Mouse (Mus musculus) kidney, embryonic 16.5 days (tissue): ENCODE measurements around the gene Cpsf4. TPM values are rescaled to one million over a fixed set of nuclear protein-coding genes. Genes with fewer than 3 reads are reported as not detected.
"Not testable (repeated sequence)": the region's sequence is repeated elsewhere in the genome, so short reads cannot be mapped to it uniquely, and the experiment has no call there.

Experiments used
- ATAC-seq: fragments of 200-750 bp; cut with Nextera tagmentation; 2 replicates; pipeline ENCODE4 v1.8.0; 2017; ENCODE audit warnings: moderate TSS enrichment; ENCODE audit not compliant: low FRiP score, low TSS enrichment
- H3K27ac ChIP-seq: fragments of 300-500 bp; sonication (generic); 2 replicates; pipeline ENCODE4 v1.5.1; 2014; ENCODE audit warnings: low read length
- H3K27me3 ChIP-seq: fragments of 300-500 bp; sonication (generic); 2 replicates; pipeline ENCODE4 v1.6.1; 2014; ENCODE audit warnings: low read length, control low read depth, mixed read lengths; ENCODE audit not compliant: insufficient read depth
- H3K36me3 ChIP-seq: fragments of 300-500 bp; sonication (generic); 2 replicates; pipeline ENCODE4 v1.6.1; 2014; ENCODE audit warnings: low read length, control low read depth, mixed read lengths; ENCODE audit not compliant: insufficient read depth
- H3K4me1 ChIP-seq: fragments of 300-500 bp; sonication (generic); 2 replicates; pipeline ENCODE4 v1.6.1; 2014; ENCODE audit warnings: low read length, control low read depth, mixed read lengths; ENCODE audit not compliant: insufficient read depth
- H3K4me2 ChIP-seq: fragments of 300-500 bp; sonication (generic); replicated peaks from 2 replicates; pipeline ENCODE4 v1.6.1; 2014; ENCODE audit warnings: low read depth, low read length
- H3K4me3 ChIP-seq: fragments of 300-500 bp; sonication (generic); 2 replicates; pipeline ENCODE4 v1.5.1; 2014; ENCODE audit warnings: mild to moderate bottlenecking, low read length
- H3K9ac ChIP-seq: fragments of 300-500 bp; sonication (generic); replicated peaks from 2 replicates; pipeline ENCODE4 v1.6.1; 2014; ENCODE audit warnings: low read length
- H3K9me3 ChIP-seq: fragments of 300-500 bp; sonication (generic); 2 replicates; pipeline ENCODE4 v1.6.1; 2016; ENCODE audit warnings: low read length, control low read depth
- WGBS: fragments of 180-500 bp; shearing (Covaris S2); extraction: QIAGEN DNeasy Blood & Tissue Kit; methylation state at CpG from one replicate; pipeline ENCODE4 v1.1.7; 2014; 5-methylcytosine and 5-hydroxymethylcytosine counted together
- polyA plus RNA-seq: library from polyadenylated mRNA; unstranded; fragments of >200 nt; fragmentation: Nextera tagmentation; extraction: Ambion mirVana; gene quantifications from 2 replicates; pipeline ENCODE4 v1.2.1, GENCODE M21; 2015

Cpsf4 gene
- polyA plus RNA-seq, 1 experiment from 2014 or later, result 56.2 TPM

- H3K27me3 ChIP-seq, result no peaks in the 10 kb centered on the region
- H3K4me1 ChIP-seq, result no peaks in the 10 kb centered on the region
- 92% methylated on average over 3 of the region's 3 CpGs for WGBS
- no peak for ATAC-seq
- H3K4me3 ChIP-seq, result no peak overlapping the region
- H3K27ac ChIP-seq, result no peak overlapping the region
- H3K9me3 ChIP-seq, result no peaks in the 10 kb centered on the region
- H3K36me3 ChIP-seq, result peaks cover 83% of the 10 kb centered on the region
- no peak overlapping the region for H3K4me2 ChIP-seq
- no peak overlapping the region for H3K9ac ChIP-seq
Measured at GRCm38 (mm10) chr5:145130995-145131394, 36.0 kb upstream of the Cpsf4 start.

DNA sequence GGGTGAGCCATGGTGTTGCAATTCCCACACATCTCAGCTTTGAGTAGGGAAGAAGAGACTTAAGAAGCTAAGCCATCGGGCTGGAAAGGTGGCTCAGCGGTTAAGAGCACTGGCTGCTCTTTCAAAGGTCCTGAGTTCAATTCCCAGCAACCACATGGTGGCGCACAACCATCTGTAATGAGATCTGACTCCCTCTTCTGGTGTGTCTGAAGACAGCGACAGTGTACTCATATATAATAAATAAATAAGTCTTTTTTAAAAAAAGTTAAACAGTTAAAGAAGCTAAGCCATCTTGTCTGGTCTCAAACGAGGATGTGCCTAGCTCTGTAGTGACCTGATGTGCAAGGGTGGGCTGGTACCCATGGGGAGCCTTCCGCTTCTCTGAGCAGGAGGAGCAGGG is 33.7 kb upstream of the Cpsf4 start:
- not testable (repeated sequence) for H3K4me1 ChIP-seq, H3K4me3 ChIP-seq, H3K4me2 ChIP-seq, H3K9me3 ChIP-seq, H3K27me3 ChIP-seq, H3K9ac ChIP-seq, H3K27ac ChIP-seq, ATAC-seq
- peaks cover 78% of the 10 kb centered on the region for H3K36me3 ChIP-seq
- WGBS, result 88% methylated on average over 6 of the region's 6 CpGs

- no peak for ATAC-seq
- H3K27ac ChIP-seq, result peak overlapping the region; percentile 69; the same call in 1 of the 2 replicates
- peak overlapping the region; percentile 92 for H3K9ac ChIP-seq
- H3K9me3 ChIP-seq, result no peaks in the 10 kb centered on the region
- H3K4me3 ChIP-seq, result peak overlapping the region; percentile 92
- peaks cover 21% of the 10 kb centered on the region for H3K4me1 ChIP-seq
- peak overlapping the region; percentile 88 for H3K4me2 ChIP-seq
- H3K36me3 ChIP-seq, result peaks cover 51% of the 10 kb centered on the region
- 6% methylated on average over 6 of the region's 6 CpGs for WGBS
- no peaks in the 10 kb centered on the region for H3K27me3 ChIP-seq
Measured at GRCm38 (mm10) chr5:145138836-145139235, 28.2 kb upstream of the Cpsf4 start.

- peak within 1 kb of the TSS; percentile 92 for H3K4me3 ChIP-seq
- H3K27ac ChIP-seq, result peak within 1 kb of the TSS; percentile 91
- no peaks in the 10 kb centered on the region for H3K27me3 ChIP-seq
- ATAC-seq, result peak; percentile 94
- H3K9me3 ChIP-seq, result no peaks in the 10 kb centered on the region
- peak within 1 kb of the TSS; percentile 88 for H3K4me2 ChIP-seq
- peak within 1 kb of the TSS; percentile 92 for H3K9ac ChIP-seq
- peaks cover 48% of the 10 kb centered on the region for H3K36me3 ChIP-seq
- WGBS, result under 1% methylated on average over 84 of the region's 84 CpGs
- peaks cover 21% of the 10 kb centered on the region for H3K4me1 ChIP-seq
Measured at GRCm38 (mm10) chr5:145139571-145140519, 27.2 kb upstream of the Cpsf4 start, which contains the start of the genes Pdap1 and Bud31. TSS of gene Pdap1 (minus strand) at chr5:145140238. TSS of gene Bud31 (plus strand) at chr5:145140362.

GRCm38 (mm10) chr5:145140611-145141010 is 26.4 kb upstream of the Cpsf4 start:
- Histone ChIP-seq H3K27ac (peak overlapping the region; percentile 91), H3K4me2 (peak overlapping the region; percentile 88), H3K4me3 (peak overlapping the region; percentile 92), H3K27me3 (no peaks in the 10 kb centered on the region), H3K36me3 (peaks cover 50% of the 10 kb centered on the region), H3K4me1 (peaks cover 21% of the 10 kb centered on the region), H3K9me3 (no peaks in the 10 kb centered on the region), H3K9ac (peak overlapping the region; percentile 92)
- under 1% methylated on average over 18 of the region's 18 CpGs for WGBS
- no peak for ATAC-seq

GRCm38 (mm10) chr5:145147748-145148147 is 19.3 kb upstream of the Cpsf4 start:
- no peak overlapping the region for H3K4me2 ChIP-seq
- ATAC-seq, result no peak
- H3K9ac ChIP-seq, result no peak overlapping the region
- no peaks in the 10 kb centered on the region for H3K27me3 ChIP-seq
- H3K4me3 ChIP-seq, result no peak overlapping the region
- H3K4me1 ChIP-seq, result no peaks in the 10 kb centered on the region
- WGBS, result 89% methylated on average over 5 of the region's 5 CpGs
- H3K36me3 ChIP-seq, result peaks cover 91% of the 10 kb centered on the region
- no peak overlapping the region for H3K27ac ChIP-seq
- no peaks in the 10 kb centered on the region for H3K9me3 ChIP-seq

DNA sequence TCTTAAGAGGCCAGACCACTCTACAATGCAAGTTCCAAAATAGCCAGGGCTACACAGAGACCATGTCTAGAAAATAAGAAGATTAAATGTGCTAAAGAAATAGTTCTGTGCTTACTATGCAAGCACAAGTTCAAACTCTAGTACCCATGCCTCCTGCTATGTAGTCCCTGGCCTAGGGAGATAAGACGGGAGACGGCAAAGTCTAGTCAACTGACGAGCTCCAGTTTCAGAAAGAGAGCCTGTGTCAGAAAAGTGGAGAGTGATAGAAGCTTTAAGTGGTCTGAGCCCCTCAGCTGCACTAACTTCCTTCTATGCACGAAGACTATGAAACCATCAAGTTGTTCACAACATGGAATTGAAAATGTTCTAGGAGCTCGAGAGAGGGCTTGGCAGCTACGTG is 17.7 kb upstream of the Cpsf4 start:
- Histone ChIP-seq H3K4me3 (no peak overlapping the region), H3K36me3 (peaks cover 78% of the 10 kb centered on the region), H3K4me1 (no peaks in the 10 kb centered on the region), H3K9ac (no peak overlapping the region), H3K27me3 (no peaks in the 10 kb centered on the region), H3K27ac (no peak overlapping the region), H3K9me3 (no peaks in the 10 kb centered on the region), H3K4me2 (no peak overlapping the region)
- ATAC-seq, result no peak
- WGBS, result 93% methylated on average over 6 of the region's 6 CpGs

DNA sequence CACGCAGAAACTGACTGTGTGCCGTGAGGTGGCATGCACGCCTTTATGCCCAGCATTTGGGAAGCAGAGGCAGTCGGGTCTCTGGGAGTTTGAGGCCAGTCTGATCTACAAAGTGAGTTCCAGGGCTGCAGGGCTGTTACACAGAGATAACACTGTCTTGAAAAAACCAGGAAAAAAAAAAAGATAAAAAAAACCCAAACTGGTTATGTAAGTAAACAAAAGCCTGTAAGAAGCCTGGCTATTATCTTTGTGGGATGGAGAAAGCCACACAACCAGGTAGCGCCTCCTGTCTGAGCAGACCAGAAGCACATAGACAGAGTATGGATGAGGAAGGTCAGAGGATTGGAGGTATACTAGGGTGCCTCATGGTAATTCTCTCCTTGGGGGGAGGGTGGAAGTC is 14.3 kb upstream of the Cpsf4 start:
- 93% methylated on average over 5 of the region's 5 CpGs for WGBS
- Histone ChIP-seq H3K9ac (no peak overlapping the region), H3K27ac (no peak overlapping the region), H3K4me2 (no peak overlapping the region), H3K9me3 (no peaks in the 10 kb centered on the region), H3K4me3 (no peak overlapping the region), H3K27me3 (no peaks in the 10 kb centered on the region), H3K36me3 (peaks cover 67% of the 10 kb centered on the region), H3K4me1 (no peaks in the 10 kb centered on the region)
- no peak for ATAC-seq

DNA sequence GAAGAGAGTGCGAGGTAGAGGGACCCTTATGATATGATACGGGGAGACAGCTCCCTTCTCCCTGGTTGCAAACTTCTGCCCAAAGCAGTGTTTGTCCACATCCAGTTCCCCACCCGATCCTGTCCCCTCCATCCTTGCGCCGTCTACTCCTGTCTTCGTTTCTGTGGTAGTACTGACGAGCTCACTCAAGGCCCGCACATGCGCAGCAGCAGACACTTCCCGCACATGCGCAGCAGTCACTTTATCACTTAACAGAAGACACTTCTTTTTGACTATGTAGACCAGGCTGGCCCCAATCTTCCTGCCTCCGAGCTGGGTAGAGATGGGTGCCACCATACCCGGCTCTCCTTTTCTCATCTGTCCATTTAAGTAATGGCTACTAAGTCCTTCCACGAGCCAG is 5.7 kb upstream of the Cpsf4 start:
- H3K9ac ChIP-seq, result no peak overlapping the region
- no peak overlapping the region for H3K27ac ChIP-seq

DNA sequence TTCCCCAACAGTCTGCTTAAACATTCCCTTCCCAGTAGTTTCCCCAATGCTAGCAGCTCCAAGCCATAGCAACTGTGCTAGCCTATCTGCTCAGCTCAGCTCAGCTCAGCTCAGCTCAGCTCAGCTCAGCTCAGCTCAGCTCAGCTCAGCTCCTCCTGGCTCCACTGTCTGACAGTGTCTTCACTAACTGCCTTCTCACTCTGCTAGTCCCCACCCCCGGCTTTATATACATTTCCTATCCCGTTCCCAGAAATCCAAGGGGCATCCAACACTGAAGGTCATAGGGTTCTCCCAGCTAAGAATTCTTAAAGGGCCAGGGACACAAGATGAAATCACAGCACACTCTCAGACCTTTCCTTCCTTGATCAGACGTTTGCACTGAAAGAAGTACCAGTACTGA is 2.3 kb upstream of the Cpsf4 start:
- Histone ChIP-seq H3K9ac (peak overlapping the region; percentile 29; the same call in 1 of the 2 replicates), H3K9me3 (no peaks in the 10 kb centered on the region), H3K27me3 (no peaks in the 10 kb centered on the region), H3K4me3 (no peak overlapping the region), H3K4me2 (no peak overlapping the region), H3K27ac (no peak overlapping the region), H3K36me3 (peaks cover 19% of the 10 kb centered on the region), H3K4me1 (peaks cover 23% of the 10 kb centered on the region)
- WGBS, result 42% methylated on average over 3 of the region's 3 CpGs
- ATAC-seq, result no peak

More for the DNA sequence above, 5.7 kb upstream of the Cpsf4 start:
- Histone ChIP-seq H3K27me3 (no peaks in the 10 kb centered on the region), H3K4me1 (peaks cover 11% of the 10 kb centered on the region), H3K9me3 (no peaks in the 10 kb centered on the region), H3K4me2 (no peak overlapping the region), H3K36me3 (peaks cover 38% of the 10 kb centered on the region), H3K4me3 (no peak overlapping the region)
- 95% methylated on average over 14 of the region's 14 CpGs for WGBS
- no peak for ATAC-seq
